Mouse (Mus musculus) midbrain, embryonic 14.5 days (tissue): ENCODE measurements around the gene Palld. TPM values are rescaled to one million over a fixed set of nuclear protein-coding genes. Genes with fewer than 3 reads are reported as not detected.

Experiments
- ATAC-seq: fragments of 200-750 bp; cut with Nextera tagmentation; 2 replicates; pipeline ENCODE4 v1.8.0; 2017; ENCODE audit warnings: moderate number of reproducible peaks, moderate library complexity; ENCODE audit not compliant: low FRiP score, low TSS enrichment
- DNase-seq: peaks from one replicate; pipeline ENCODE4 v3.0.0-alpha.2; 2015
- H3K27ac ChIP-seq: fragments of 300-500 bp; sonication (generic); replicated peaks from 2 replicates; pipeline ENCODE4 v1.5.1; 2014; ENCODE audit warnings: mild to moderate bottlenecking, low read depth, low read length, moderate library complexity
- H3K27me3 ChIP-seq: fragments of 300-500 bp; sonication (generic); 2 replicates; pipeline ENCODE4 v1.6.1; 2014; ENCODE audit warnings: low read length, control low read depth, mixed read lengths; ENCODE audit not compliant: control insufficient read depth, insufficient read depth
- H3K36me3 ChIP-seq: fragments of 300-500 bp; sonication (generic); 2 replicates; pipeline ENCODE4 v1.6.1; 2014; ENCODE audit warnings: low read length, control low read depth; ENCODE audit not compliant: control insufficient read depth, insufficient read depth
- H3K4me1 ChIP-seq: fragments of 300-500 bp; sonication (generic); 2 replicates; pipeline ENCODE4 v1.6.1; 2014; ENCODE audit warnings: mild to moderate bottlenecking, antibody characterized with exemption, low read length, control low read depth; ENCODE audit not compliant: control insufficient read depth, insufficient read depth
- H3K4me2 ChIP-seq: fragments of 300-500 bp; sonication (generic); 2 replicates; pipeline ENCODE4 v1.6.1; 2014; ENCODE audit warnings: mild to moderate bottlenecking, low read length, moderate library complexity
- H3K4me3 ChIP-seq: fragments of 300-500 bp; sonication (generic); replicated peaks from 2 replicates; pipeline ENCODE4 v1.5.1; 2014; ENCODE audit warnings: low read depth, low read length
- H3K9ac ChIP-seq: fragments of 300-500 bp; sonication (generic); replicated peaks from 2 replicates; pipeline ENCODE4 v1.6.1; 2014; ENCODE audit warnings: mild to moderate bottlenecking, low read length, moderate library complexity
- H3K9me3 ChIP-seq: fragments of 300-500 bp; sonication (generic); 2 replicates; pipeline ENCODE4 v1.6.1; 2016; ENCODE audit warnings: low read length, control low read depth, mixed read lengths; ENCODE audit not compliant: control insufficient read depth
- WGBS: fragments of 180-500 bp; shearing (Covaris S2); extraction: QIAGEN DNeasy Blood & Tissue Kit; methylation state at CpG from one replicate; pipeline ENCODE4 v1.1.7; 2014; 5-methylcytosine and 5-hydroxymethylcytosine counted together
- polyA plus RNA-seq: library from polyadenylated mRNA; unstranded; fragments of >200 nt; fragmentation: Nextera tagmentation; extraction: Ambion mirVana; gene quantifications from 2 replicates; pipeline ENCODE4 v1.2.1, GENCODE M21; 2014

Palld gene
- polyA plus RNA-seq, 1 experiment from 2014 or later: 19.4 TPM

DNA sequence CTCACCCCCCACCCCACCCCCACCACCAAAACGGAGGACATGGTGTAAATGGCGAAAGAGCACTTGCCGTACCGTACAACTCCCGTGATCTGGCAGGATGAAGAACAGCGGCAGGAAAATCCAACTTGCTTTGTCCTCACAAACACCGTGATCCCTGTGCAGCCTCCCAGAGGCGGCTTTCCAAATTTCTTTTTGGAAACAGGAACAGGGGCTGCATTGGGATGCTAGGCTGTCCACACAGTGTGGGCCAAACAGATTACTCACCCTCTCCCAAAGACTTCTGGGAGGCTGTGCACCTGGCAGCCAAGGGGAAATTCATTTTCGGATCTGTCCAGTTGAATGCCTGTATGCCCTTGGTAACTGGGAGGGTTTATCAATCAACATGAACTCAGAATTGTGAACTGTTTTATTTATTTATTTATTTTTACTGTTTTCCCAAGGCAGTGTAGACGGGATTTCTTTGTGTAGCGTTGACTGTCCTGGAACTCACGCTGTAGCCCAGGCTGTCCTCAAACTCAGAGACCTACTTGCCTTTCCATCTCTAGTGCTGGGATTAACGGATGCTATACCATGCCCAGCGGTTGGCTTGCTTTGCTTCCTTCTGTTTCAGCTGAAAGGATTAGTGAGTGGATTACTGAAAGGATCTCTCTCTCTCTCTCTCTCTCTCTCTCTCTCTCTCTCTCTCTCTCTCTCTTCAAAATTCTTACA lies 422.1 kb downstream of the Palld start:
- Histone ChIP-seq H3K4me2 (no peak overlapping the region), H3K27me3 (no peaks in the 10 kb centered on the region), H3K4me3 (no peak overlapping the region), H3K4me1 (no peaks in the 10 kb centered on the region), H3K9ac (no peak overlapping the region), H3K9me3 (no peaks in the 10 kb centered on the region), H3K36me3 (no peaks in the 10 kb centered on the region), H3K27ac (no peak overlapping the region)
- ATAC-seq (no peak), DNase-seq (no peak)
- 79% methylated on average over 14 of the region's 14 CpGs for WGBS

- Histone ChIP-seq H3K4me1 (no peaks in the 10 kb centered on the region), H3K9me3 (no peaks in the 10 kb centered on the region), H3K9ac (no peak overlapping the region), H3K27me3 (no peaks in the 10 kb centered on the region), H3K4me2 (no peak overlapping the region), H3K27ac (no peak overlapping the region), H3K4me3 (no peak overlapping the region), H3K36me3 (no peaks in the 10 kb centered on the region)
- 52% methylated on average over 11 of the region's 11 CpGs for WGBS
- ATAC-seq (peak; percentile 34; the same call in 1 of the 2 replicates), DNase-seq (peak; percentile 61)
These were observed 422.8 kb downstream of the Palld start for GRCm38 (mm10) chr8:61479506-61480214.

DNA sequence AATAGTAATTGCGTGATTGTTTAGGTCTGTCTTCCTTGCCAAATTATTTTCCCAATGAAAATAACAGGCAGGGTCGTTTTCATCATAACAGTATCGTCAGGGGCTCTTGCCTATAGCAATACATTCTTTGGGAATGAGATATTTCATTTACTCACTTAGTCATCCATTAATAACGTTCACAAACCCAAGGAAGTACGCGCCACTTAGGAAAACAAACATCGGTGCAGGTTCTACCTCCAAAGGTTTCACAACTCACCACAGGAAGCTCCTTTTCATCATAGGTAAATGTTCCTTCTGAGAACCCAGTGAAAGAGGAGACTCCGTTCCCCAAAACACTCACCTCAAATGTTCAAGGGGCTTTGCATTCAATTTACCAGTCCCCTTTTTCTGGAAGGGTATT lies 423.7 kb downstream of the Palld start:
- no peak overlapping the region for H3K27ac ChIP-seq
- no peaks in the 10 kb centered on the region for H3K36me3 ChIP-seq
- no peak overlapping the region for H3K4me3 ChIP-seq
- 92% methylated on average over 8 of the region's 8 CpGs for WGBS
- H3K9me3 ChIP-seq: no peaks in the 10 kb centered on the region
- DNase-seq (no peak), ATAC-seq (no peak)
- H3K4me1 ChIP-seq: no peaks in the 10 kb centered on the region
- no peak overlapping the region for H3K9ac ChIP-seq
- H3K27me3 ChIP-seq: no peaks in the 10 kb centered on the region
- no peak overlapping the region for H3K4me2 ChIP-seq

- ATAC-seq (no peak), DNase-seq (no peak)
- Histone ChIP-seq H3K27me3 (no peaks in the 10 kb centered on the region), H3K4me1 (no peaks in the 10 kb centered on the region), H3K9me3 (no peaks in the 10 kb centered on the region), H3K4me3 (no peak overlapping the region), H3K4me2 (no peak overlapping the region), H3K36me3 (no peaks in the 10 kb centered on the region), H3K9ac (no peak overlapping the region), H3K27ac (no peak overlapping the region)
- 96% methylated on average over 4 of the region's 4 CpGs for WGBS
These were observed 424.3 kb downstream of the Palld start for GRCm38 (mm10) chr8:61478150-61478549.

DNA sequence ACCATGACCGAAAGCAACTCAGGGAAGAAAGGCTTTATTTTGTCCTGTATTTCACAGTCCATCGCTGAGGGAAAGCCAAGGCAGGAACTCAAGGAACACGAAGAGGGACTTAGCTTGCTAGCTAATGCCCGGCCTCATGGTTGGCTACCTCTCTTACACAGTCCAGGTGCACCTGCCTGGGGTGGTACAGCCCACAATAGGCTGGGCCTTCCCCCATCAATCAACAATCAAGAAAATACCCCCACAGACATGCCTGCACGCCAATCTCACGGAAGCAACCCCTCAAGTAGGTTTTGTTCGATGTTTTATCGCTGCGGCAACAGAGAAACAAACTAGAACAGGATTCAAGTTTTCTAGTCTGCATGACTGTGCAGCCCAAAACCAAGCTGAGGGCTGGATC lies 426.3 kb downstream of the Palld start:
- no peak overlapping the region for H3K27ac ChIP-seq
- ATAC-seq: no peak
- no peaks in the 10 kb centered on the region for H3K9me3 ChIP-seq
- WGBS: 88% methylated on average over 9 of the region's 9 CpGs
- no peaks in the 10 kb centered on the region for H3K4me1 ChIP-seq
- H3K4me3 ChIP-seq: no peak overlapping the region
- H3K9ac ChIP-seq: no peak overlapping the region
- no peak overlapping the region for H3K4me2 ChIP-seq
- H3K27me3 ChIP-seq: no peaks in the 10 kb centered on the region
- H3K36me3 ChIP-seq: no peaks in the 10 kb centered on the region
- DNase-seq: no peak

- H3K36me3 ChIP-seq: no peaks in the 10 kb centered on the region
- H3K27me3 ChIP-seq: no peaks in the 10 kb centered on the region
- H3K4me2 ChIP-seq: no peak overlapping the region
- no peak for ATAC-seq
- no peaks in the 10 kb centered on the region for H3K9me3 ChIP-seq
- H3K4me1 ChIP-seq: no peaks in the 10 kb centered on the region
- H3K9ac ChIP-seq: no peak overlapping the region
- no peak overlapping the region for H3K4me3 ChIP-seq
- 54% methylated on average over 6 of the region's 6 CpGs for WGBS
- no peak for DNase-seq
- no peak overlapping the region for H3K27ac ChIP-seq
These were observed 427.2 kb downstream of the Palld start for GRCm38 (mm10) chr8:61475251-61475673.

DNA sequence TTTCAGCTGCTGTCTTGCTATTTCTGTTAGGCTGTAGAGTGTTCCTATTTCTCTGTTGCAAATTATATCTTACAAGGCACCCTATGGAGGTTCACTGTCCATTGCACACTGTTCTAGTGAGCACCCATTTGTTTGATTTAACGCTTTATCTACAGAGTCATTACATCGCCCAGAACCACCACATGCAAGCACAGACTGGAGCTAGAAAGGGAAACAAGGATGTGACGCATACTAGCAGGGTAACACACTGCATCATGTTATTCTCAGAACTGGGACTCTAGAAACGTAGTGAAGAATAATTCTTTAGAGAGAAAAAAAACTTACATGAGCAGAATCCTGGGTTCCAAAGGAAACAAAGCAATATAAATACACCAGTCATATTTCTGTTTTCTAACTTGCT lies 432.3 kb downstream of the Palld start:
- Histone ChIP-seq H3K4me3 (no peak overlapping the region), H3K36me3 (no peaks in the 10 kb centered on the region), H3K27me3 (no peaks in the 10 kb centered on the region), H3K27ac (no peak overlapping the region), H3K4me2 (no peak overlapping the region), H3K9me3 (no peaks in the 10 kb centered on the region), H3K4me1 (peaks cover 12% of the 10 kb centered on the region; the same call in 1 of the 2 replicates), H3K9ac (no peak overlapping the region)
- ATAC-seq: no peak
- 87% methylated on average over 4 of the region's 4 CpGs for WGBS
- no peak for DNase-seq

GRCm38 (mm10) chr8:61467553-61467815 lies 435.0 kb downstream of the Palld start:
- H3K27me3 ChIP-seq: no peaks in the 10 kb centered on the region
- no peak overlapping the region for H3K4me2 ChIP-seq
- H3K9me3 ChIP-seq: no peaks in the 10 kb centered on the region
- no peak for DNase-seq
- H3K4me1 ChIP-seq: peaks cover 12% of the 10 kb centered on the region; the same call in 1 of the 2 replicates
- ATAC-seq: peak; percentile 20; the same call in 1 of the 2 replicates
- WGBS: 94% methylated on average over 3 of the region's 3 CpGs
- no peak overlapping the region for H3K4me3 ChIP-seq
- H3K27ac ChIP-seq: no peak overlapping the region
- H3K36me3 ChIP-seq: no peaks in the 10 kb centered on the region
- H3K9ac ChIP-seq: no peak overlapping the region; the same call in 1 of the 2 replicates
